ENCODE assay signal across 9 mouse cellular contexts in the genomic region with DNA sequence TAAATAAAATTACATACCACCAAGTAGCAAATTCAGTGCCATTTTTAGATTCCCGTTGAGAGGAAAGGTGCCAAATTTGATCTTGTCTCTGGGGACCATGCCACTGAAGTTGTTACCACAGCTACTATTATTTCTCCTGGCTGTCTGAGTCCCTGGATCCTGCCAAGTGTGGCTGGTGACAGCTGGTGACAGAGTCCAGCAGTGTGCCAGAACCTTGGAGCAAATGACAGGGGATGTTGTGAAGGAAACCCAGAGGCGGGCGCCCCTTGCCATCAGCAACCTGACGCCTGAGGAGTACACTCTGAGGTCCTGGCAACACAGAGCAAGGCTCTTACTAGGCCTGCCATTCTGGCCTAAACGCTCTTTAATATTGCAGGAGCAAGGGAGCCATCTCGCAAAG.
DNase-seq lines count a peak whose midpoint lies in the region; ATAC-seq and TF ChIP-seq lines count a peak whose summit lies in the region.
"Had no signal": no experiment of that assay in that cellular context is flagged by ENCODE, and none has a peak within 500 bp of the region (broad histone marks: within the 10 kb centered on the region; RNA-seq: fewer than 3 reads in every experiment).

No protein-coding gene starts in this region.

- WGBS in hindbrain, embryonic 16.5 days, result 29% methylated on average over 6 of the region's 6 CpGs
- WGBS in midbrain, postnatal 0 days, result 55% methylated on average over 6 of the region's 6 CpGs
- WGBS in intestine, embryonic 15.5 days, result 81% methylated on average over 6 of the region's 6 CpGs

- TF ChIP-seq CTCF in midbrain, postnatal 0 days (IDR thresholded peaks at IDR 0.05), result no peak

- no peaks in the 10 kb centered on the region for H3K36me3 ChIP-seq in hindbrain, embryonic 16.5 days (ENCODE audit: control insufficient read depth, insufficient read depth, low read length)
- no peaks in the 10 kb centered on the region for H3K36me3 ChIP-seq in midbrain, postnatal 0 days (ENCODE audit: insufficient read depth, low read length)
- no peaks in the 10 kb centered on the region for H3K36me3 ChIP-seq in intestine, embryonic 15.5 days

- DNase-seq in cerebellum, postnatal 25 days, result peak; percentile 3 to 10
- no peak for DNase-seq in cerebellum, adult 18-20 months
- DNase-seq in gastrocnemius, postnatal 10 days, result peak; percentile 44
- DNase-seq in midbrain, postnatal 0 days (ENCODE audit: low spot score), result peak; percentile 85
- DNase-seq in adrenal gland, adult (ENCODE audit: inconsistent age in 2 of 2, low spot score in 1 of 2), result no peak
- DNase-seq in liver, result no peak

- no peak overlapping the region for H3K4me2 ChIP-seq in hindbrain, embryonic 16.5 days (ENCODE audit: low read length)
- H3K4me2 ChIP-seq in midbrain, postnatal 0 days (ENCODE audit: low read depth, low read length, poor library complexity, severe bottlenecking), result no peak overlapping the region
- H3K4me2 ChIP-seq in intestine, embryonic 15.5 days (replicated peaks), result no peak overlapping the region

- no peaks in the 10 kb centered on the region for H3K27me3 ChIP-seq in hindbrain, embryonic 16.5 days (replicated peaks; ENCODE audit: control insufficient read depth, insufficient read depth, low read length)
- H3K27me3 ChIP-seq in midbrain, postnatal 0 days (ENCODE audit: insufficient read depth, low read length), result no peaks in the 10 kb centered on the region
- H3K27me3 ChIP-seq in intestine, embryonic 15.5 days (replicated peaks), result no peaks in the 10 kb centered on the region

- H3K4me1 ChIP-seq in hindbrain, embryonic 16.5 days (ENCODE audit: control insufficient read depth, insufficient read depth, low read depth, low read length), result no peaks in the 10 kb centered on the region; the same call in 1 of the 2 replicates
- no peaks in the 10 kb centered on the region for H3K4me1 ChIP-seq in midbrain, postnatal 0 days (ENCODE audit: insufficient read depth, low read length)
- H3K4me1 ChIP-seq in intestine, embryonic 15.5 days (replicated peaks), result no peaks in the 10 kb centered on the region

- H3K27ac ChIP-seq in hindbrain, embryonic 16.5 days (ENCODE audit: low read depth, low read length), result peak overlapping the region; percentile 42
- H3K27ac ChIP-seq in midbrain, postnatal 0 days (ENCODE audit: low read depth, low read length), result no peak overlapping the region
- no peak overlapping the region for H3K27ac ChIP-seq in intestine, embryonic 15.5 days
- H3K27ac ChIP-seq: kidney, postnatal 0 days had no signal

- H3K4me3 ChIP-seq in hindbrain, embryonic 16.5 days (ENCODE audit: low read length), result no peak overlapping the region
- H3K4me3 ChIP-seq in midbrain, postnatal 0 days (ENCODE audit: low read depth, low read length), result no peak overlapping the region
- H3K4me3 ChIP-seq in intestine, embryonic 15.5 days (replicated peaks), result no peak overlapping the region

- H3K9ac ChIP-seq in hindbrain, embryonic 16.5 days (ENCODE audit: low read depth, low read length), result no peak overlapping the region
- H3K9ac ChIP-seq in midbrain, postnatal 0 days (replicated peaks; ENCODE audit: low read length, poor library complexity, severe bottlenecking), result no peak overlapping the region
- no peak overlapping the region for H3K9ac ChIP-seq in intestine, embryonic 15.5 days

- peak; percentile 89 for ATAC-seq in hindbrain, embryonic 16.5 days
- ATAC-seq in midbrain, postnatal 0 days (ENCODE audit: low FRiP score), result peak; percentile 54
- no peak for ATAC-seq in intestine, embryonic 15.5 days

- no peaks in the 10 kb centered on the region for H3K9me3 ChIP-seq in hindbrain, embryonic 16.5 days (ENCODE audit: control insufficient read depth, low read length)
- H3K9me3 ChIP-seq in midbrain, postnatal 0 days (ENCODE audit: low read length), result no peaks in the 10 kb centered on the region
- H3K9me3 ChIP-seq in intestine, embryonic 15.5 days, result no peaks in the 10 kb centered on the region

Comparison
In these comparisons a context has a peak if more than half of its experiments do, and no peak if none do; other contexts are left out.
1. DNase-seq: peak in cerebellum, postnatal 25 days (2 of 2), gastrocnemius, postnatal 10 days (single experiment) and midbrain, postnatal 0 days (single experiment); none in cerebellum, adult 18-20 months (0 of 2), adrenal gland, adult (0 of 2) and liver (single experiment).